Mouse (Mus musculus): ENCODE results near the gene Gm3012.
"Not testable (repeated sequence)": the region's sequence is repeated elsewhere in the genome, so short reads cannot be mapped to it uniquely, and the experiment has no call there.

Gm3012 gene

DNA sequence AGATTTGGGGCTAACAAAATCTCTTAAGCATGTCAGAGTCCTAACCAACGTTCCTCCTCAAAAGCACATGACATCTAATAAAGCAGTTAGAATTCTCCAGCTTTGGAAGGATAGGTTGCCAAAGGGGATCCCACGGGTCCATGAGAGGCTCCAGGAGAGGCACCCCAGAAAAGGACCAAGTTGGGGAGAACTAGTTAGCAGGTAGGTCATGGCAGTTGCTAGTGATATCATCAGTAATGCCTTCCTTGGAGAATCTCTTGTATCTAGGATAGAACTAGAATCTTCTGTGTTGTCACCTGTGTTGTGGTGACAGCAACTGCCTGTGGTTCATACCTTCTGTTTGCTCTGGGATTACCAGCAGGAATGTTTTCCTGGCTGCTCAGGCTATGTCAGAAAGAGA is at the start of gene Gm3012:
TSS of gene Gm3012 (plus strand) at position 301 of the 400 bp plus-strand sequence.
- DNase-seq: not testable (repeated sequence)

DNA sequence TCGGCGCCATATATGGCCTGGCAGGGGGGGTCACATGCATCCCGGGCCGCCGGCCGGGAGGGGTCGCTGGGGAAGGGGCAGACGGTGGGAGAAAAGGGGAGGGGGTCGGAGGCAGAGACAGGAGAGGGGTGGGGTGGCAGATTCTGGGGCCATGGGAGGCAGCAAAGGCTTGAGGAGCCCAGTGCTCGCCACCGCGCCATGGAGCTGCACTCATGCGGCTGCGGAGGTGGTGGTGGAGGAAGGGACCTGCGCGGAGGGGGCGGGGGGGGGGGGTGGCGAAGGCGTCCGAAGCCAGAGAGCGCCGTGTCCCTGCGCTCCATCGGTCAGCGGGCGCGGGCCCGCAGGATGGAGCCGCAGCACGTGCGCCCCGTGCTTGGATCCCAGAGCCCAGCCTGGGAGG is 17.4 kb downstream of the Gm3012 start, which contains the start of gene Gm3020:
TSS of gene Gm3020 (plus strand) at position 301 of the 400 bp plus-strand sequence.
- not testable (repeated sequence) for DNase-seq

DNA sequence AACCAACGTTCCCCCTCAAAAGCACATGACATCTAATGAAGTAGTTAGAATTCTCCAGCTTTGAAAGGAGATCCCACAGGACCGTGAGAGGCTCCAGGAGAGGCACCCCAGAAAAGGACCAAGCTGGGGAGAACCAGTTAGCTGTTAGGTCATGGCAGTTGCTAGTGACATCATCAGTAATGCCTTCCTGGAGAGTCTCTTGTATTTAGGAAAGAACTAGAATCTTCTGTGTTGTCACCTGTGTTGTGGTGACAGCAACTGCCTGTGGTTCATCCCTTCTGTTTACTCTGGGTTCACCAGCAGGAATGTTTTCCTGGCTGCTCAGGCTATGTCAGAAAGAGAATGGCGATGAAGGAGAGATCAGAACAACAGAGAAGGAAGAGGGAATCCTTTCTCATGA is 54.2 kb downstream of the Gm3012 start, which contains the start of gene Gm3043:
TSS of gene Gm3043 (plus strand) at position 301 of the 400 bp plus-strand sequence.
- not testable (repeated sequence) for DNase-seq

Measured in retina, postnatal 1 day (tissue).